Mouse (Mus musculus) stomach, embryonic 16.5 days (tissue): ENCODE measurements around the gene Gm14393. TPM values are rescaled to one million over a fixed set of nuclear protein-coding genes. Genes with fewer than 3 reads are reported as not detected.
"Not testable (repeated sequence)": the region's sequence is repeated elsewhere in the genome, so short reads cannot be mapped to it uniquely, and the experiment has no call there.

Source experiments
- ATAC-seq: fragments of 200-750 bp; cut with Nextera tagmentation; 2 replicates; pipeline ENCODE4 v1.8.0; 2017; ENCODE audit warnings: moderate number of reproducible peaks, moderate TSS enrichment; ENCODE audit not compliant: insufficient read depth, low FRiP score
- H3K27ac ChIP-seq: fragments of 300-500 bp; sonication (generic); 2 replicates; pipeline ENCODE4 v1.5.1; 2014; ENCODE audit warnings: low read length
- H3K27me3 ChIP-seq: fragments of 300-500 bp; sonication (generic); 2 replicates; pipeline ENCODE4 v1.6.1; 2014; ENCODE audit warnings: low read length, control low read depth, mixed read lengths; ENCODE audit not compliant: control insufficient read depth, insufficient read depth
- H3K36me3 ChIP-seq: fragments of 300-500 bp; sonication (generic); 2 replicates; pipeline ENCODE4 v1.6.1; 2014; ENCODE audit warnings: low read length; ENCODE audit not compliant: control insufficient read depth, insufficient read depth
- H3K4me1 ChIP-seq: fragments of 300-500 bp; sonication (generic); 2 replicates; pipeline ENCODE4 v1.6.1; 2014; ENCODE audit warnings: low read length, control low read depth, mixed read lengths; ENCODE audit not compliant: control insufficient read depth, insufficient read depth
- H3K4me2 ChIP-seq: fragments of 300-500 bp; sonication (generic); 2 replicates; pipeline ENCODE4 v1.6.1; 2014; ENCODE audit warnings: low read depth, low read length, mixed read lengths
- H3K4me3 ChIP-seq: fragments of 300-500 bp; sonication (generic); replicated peaks from 2 replicates; pipeline ENCODE4 v1.5.1; 2014; ENCODE audit warnings: mild to moderate bottlenecking, low read length
- H3K9ac ChIP-seq: fragments of 300-500 bp; sonication (generic); 2 replicates; pipeline ENCODE4 v1.6.1; 2014; ENCODE audit warnings: low read length
- H3K9me3 ChIP-seq: fragments of 300-500 bp; sonication (generic); replicated peaks from 2 replicates; pipeline ENCODE4 v1.6.1; 2016; ENCODE audit warnings: low read length, control low read depth; ENCODE audit not compliant: control insufficient read depth
- WGBS: fragments of 180-500 bp; shearing (Covaris S2); extraction: QIAGEN DNeasy Blood & Tissue Kit; methylation state at CpG from one replicate; pipeline ENCODE4 v1.1.7; 2014; 5-methylcytosine and 5-hydroxymethylcytosine counted together
- polyA plus RNA-seq: library from polyadenylated mRNA; unstranded; fragments of >200 nt; fragmentation: Nextera tagmentation; extraction: Ambion mirVana; gene quantifications from 2 replicates; pipeline ENCODE4 v1.2.1, GENCODE M21; 2015

Gene Gm14393
- 0.85 and 1.1 TPM in 2 replicates for polyA plus RNA-seq

DNA sequence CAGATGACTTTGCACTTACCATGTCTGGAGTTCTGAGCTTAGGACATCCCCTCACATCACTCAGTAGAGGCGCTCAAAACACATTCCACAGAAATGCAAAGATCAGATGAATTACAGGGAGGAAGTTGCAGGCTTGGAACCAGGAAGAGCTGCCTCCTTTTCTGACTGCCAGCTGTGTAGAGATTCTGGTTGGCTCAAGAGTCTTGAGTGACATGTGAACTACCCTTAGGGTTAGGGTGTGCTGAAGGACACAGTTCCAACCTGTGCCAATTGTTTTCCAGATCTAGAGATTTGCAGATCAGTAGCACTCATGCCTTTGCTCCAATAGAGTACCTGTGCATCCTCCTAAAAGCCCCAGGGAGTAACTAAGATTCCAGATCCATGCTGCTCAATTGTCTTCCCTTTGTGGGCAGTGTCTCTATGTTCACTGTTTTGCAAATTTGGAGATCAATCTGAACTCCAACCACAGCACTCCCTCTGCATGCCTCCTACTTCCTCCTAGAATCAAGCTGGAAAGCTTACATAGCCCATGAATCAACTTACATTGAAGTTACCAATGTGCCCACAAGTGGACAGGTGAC lies at the start of gene Gm14393:
Gm14393 (minus strand) TSS at position 101 of the 581 bp plus-strand sequence.
- not testable (repeated sequence) for H3K4me2 ChIP-seq

DNA sequence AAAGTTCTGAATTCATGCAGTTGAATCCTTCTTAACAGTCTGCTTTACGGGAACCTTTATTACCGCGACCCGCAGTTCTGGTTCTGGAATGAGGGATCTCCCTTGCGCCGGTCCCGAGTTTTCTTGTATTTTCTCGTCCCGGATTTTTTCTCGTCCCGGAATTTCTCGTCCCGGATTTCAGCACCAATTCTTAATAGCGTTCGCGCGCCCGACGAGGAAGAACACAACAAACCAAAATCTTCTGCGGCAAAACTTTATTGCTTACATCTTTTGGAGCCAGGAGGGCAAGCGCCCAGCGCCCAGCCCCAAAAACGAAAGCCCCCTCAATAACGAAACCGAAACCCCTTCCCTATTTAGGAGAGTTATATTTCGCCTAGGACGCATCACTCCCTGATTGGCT lies 23.3 kb downstream of the Gm14393 start:
- not testable (repeated sequence) for H3K9ac ChIP-seq, H3K36me3 ChIP-seq, H3K4me3 ChIP-seq, H3K4me2 ChIP-seq, H3K4me1 ChIP-seq, H3K27ac ChIP-seq, H3K27me3 ChIP-seq, ATAC-seq, H3K9me3 ChIP-seq
- 95% methylated on average over 24 of the region's 27 CpGs for WGBS

More for the DNA sequence above, at the start of gene Gm14393:
- not testable (repeated sequence) for H3K4me1 ChIP-seq, H3K4me3 ChIP-seq, H3K9me3 ChIP-seq, H3K36me3 ChIP-seq, H3K9ac ChIP-seq, H3K27ac ChIP-seq, H3K27me3 ChIP-seq, ATAC-seq
- WGBS, result 81% methylated on average over 1 of the region's 1 CpGs

Other genes with a start within 250 kb of the Gm14393 start
- gene Gm14444, start 57.5 kb downstream of the Gm14393 start, polyA plus RNA-seq, result not detected in 2 replicates
- gene Gm14399, start 74.2 kb upstream of the Gm14393 start, polyA plus RNA-seq, result 6.2 and 6.8 TPM in 2 replicates
- gene Gm14443, start 108.1 kb upstream of the Gm14393 start, polyA plus RNA-seq, result 0.67 and 0.70 TPM in 2 replicates
- 5.0 and 6.5 TPM in 2 replicates for gene Gm14391, start 139.1 kb upstream of the Gm14393 start, polyA plus RNA-seq
- 2.1 and 6.5 TPM in 2 replicates for gene Gm14440, start 207.3 kb upstream of the Gm14393 start, polyA plus RNA-seq